ENCODE assay signal across 11 mouse cellular contexts in genomic region chr7:28180890-28181289, GRCm38 (mm10). TPM values are rescaled to one million over a fixed set of nuclear protein-coding genes. Genes with fewer than 3 reads are reported as not detected.
DNase-seq lines count a peak whose midpoint lies in the region; ATAC-seq and TF ChIP-seq lines count a peak whose summit lies in the region.
"Had no signal": no experiment of that assay in that cellular context is flagged by ENCODE, and none has a peak within 500 bp of the region (broad histone marks: within the 10 kb centered on the region; RNA-seq: fewer than 3 reads in every experiment).

No protein-coding gene starts in this region.

- TF ChIP-seq CTCF in kidney, postnatal 0 days (IDR thresholded peaks at IDR 0.05; ENCODE audit: low read depth), result no peak
- no peak for TF ChIP-seq CTCF in embryonic fibroblast, embryonic 13.5 days (IDR thresholded peaks at IDR 0.05; ENCODE audit: borderline replicate concordance, insufficient read depth, low read length)

- no peaks in the 10 kb centered on the region for H3K9me3 ChIP-seq in kidney, postnatal 0 days (replicated peaks; ENCODE audit: low read length)
- H3K9me3 ChIP-seq in limb, embryonic 10.5 days (replicated peaks), result no peaks in the 10 kb centered on the region
- H3K9me3 ChIP-seq in neural tube, embryonic 13.5 days, result no peaks in the 10 kb centered on the region
- H3K9me3 ChIP-seq: megakaryocyte, embryonic 14.5 days had no signal

- no peak for TF ChIP-seq POLR2A in embryonic fibroblast, embryonic 13.5 days (IDR thresholded peaks at IDR 0.05; ENCODE audit: low read depth, low read length)

- no peak for ATAC-seq in kidney, postnatal 0 days (replicated peaks; ENCODE audit: low FRiP score, low read depth)
- ATAC-seq in neural tube, embryonic 13.5 days (ENCODE audit: low read depth), result no peak

- peak overlapping the region; percentile 96; the same call in 1 of the 2 replicates for H3K9ac ChIP-seq in kidney, postnatal 0 days (ENCODE audit: low read depth, low read length)
- H3K9ac ChIP-seq in neural tube, embryonic 13.5 days, result peak overlapping the region; percentile 93

- H3K27ac ChIP-seq in kidney, postnatal 0 days, result no peak overlapping the region
- H3K27ac ChIP-seq in embryonic fibroblast, embryonic 13.5 days (ENCODE audit: insufficient read depth, low read length), result 0 out of 2 replicates have a peak overlapping the region, but pooled peaks have one; percentile 4
- H3K27ac ChIP-seq in limb, embryonic 10.5 days, result peak overlapping the region; percentile 99; the same call in 1 of the 2 replicates
- H3K27ac ChIP-seq in neural tube, embryonic 13.5 days (replicated peaks), result no peak overlapping the region

- H3K4me3 ChIP-seq in kidney, postnatal 0 days (replicated peaks; ENCODE audit: low read depth, low read length), result peak overlapping the region; percentile 98
- H3K4me3 ChIP-seq in embryonic fibroblast, embryonic 13.5 days (ENCODE audit: insufficient read depth, low read length), result peak overlapping the region; percentile 67; the same call in 1 of the 2 replicates
- H3K4me3 ChIP-seq in limb, embryonic 10.5 days, result peak overlapping the region; percentile 95
- peak overlapping the region; percentile 98 for H3K4me3 ChIP-seq in neural tube, embryonic 13.5 days

- H3K36me3 ChIP-seq in kidney, postnatal 0 days (ENCODE audit: insufficient read depth, low read length), result peaks cover 62% of the 10 kb centered on the region
- peaks cover 85% of the 10 kb centered on the region for H3K36me3 ChIP-seq in limb, embryonic 10.5 days
- peaks cover 74% of the 10 kb centered on the region for H3K36me3 ChIP-seq in neural tube, embryonic 13.5 days

- no peak for DNase-seq in kidney, postnatal 0 days (ENCODE audit: low spot score)
- no peak for DNase-seq in kidney, postnatal 14 days
- no peak for DNase-seq in limb, embryonic 10.5 days (ENCODE audit: low spot score)
- DNase-seq in right cerebral cortex, adult 2 months (ENCODE audit: low spot score in 2 of 2), result no peak
- DNase-seq in kidney, postnatal 36 days, result no peak
- no peak for DNase-seq in gastrocnemius, adult 18-20 months (ENCODE audit: low spot score)
- DNase-seq: thymus, postnatal 4 days had no signal

- 59% methylated on average over 5 of the region's 5 CpGs for WGBS in kidney, postnatal 0 days
- WGBS in limb, embryonic 10.5 days, result 93% methylated on average over 5 of the region's 5 CpGs
- WGBS in neural tube, embryonic 13.5 days, result 82% methylated on average over 5 of the region's 5 CpGs

- H3K4me2 ChIP-seq in kidney, postnatal 0 days (ENCODE audit: low read length), result peak overlapping the region; percentile 85
- H3K4me2 ChIP-seq in neural tube, embryonic 13.5 days, result peak overlapping the region; percentile 89

- no peaks in the 10 kb centered on the region for H3K4me1 ChIP-seq in kidney, postnatal 0 days (replicated peaks; ENCODE audit: insufficient read depth, low read length)
- peaks cover 2% of the 10 kb centered on the region; the same call in 1 of the 2 replicates for H3K4me1 ChIP-seq in embryonic fibroblast, embryonic 13.5 days (ENCODE audit: control insufficient read depth, insufficient read depth, low read length)
- peaks cover 16% of the 10 kb centered on the region for H3K4me1 ChIP-seq in limb, embryonic 10.5 days
- peaks cover 20% of the 10 kb centered on the region for H3K4me1 ChIP-seq in neural tube, embryonic 13.5 days (replicated peaks)

- H3K27me3 ChIP-seq in kidney, postnatal 0 days (ENCODE audit: insufficient read depth, low read length), result no peaks in the 10 kb centered on the region
- no peaks in the 10 kb centered on the region for H3K27me3 ChIP-seq in limb, embryonic 10.5 days (ENCODE audit: low read depth, poor library complexity, severe bottlenecking)
- H3K27me3 ChIP-seq in neural tube, embryonic 13.5 days, result no peaks in the 10 kb centered on the region
- H3K27me3 ChIP-seq: megakaryocyte, embryonic 14.5 days had no signal

RNA-seq across cellular contexts. Expression of gene Dyrk1b, which starts 1.6 kb away (rescaled TPM):
- 13.1 and 15.0 TPM in 2 replicates for polyA plus RNA-seq in kidney, postnatal 0 days (2015; fragmentation: Nextera tagmentation; extraction: Ambion mirVana)
- polyA plus RNA-seq in embryonic fibroblast, embryonic 13.5 days (2011; ENCODE audit: insufficient read length, low read depth, missing spikeins), result 12.9 and 15.1 TPM in 2 replicates
- 13.4 and 21.0 TPM in 2 replicates for polyA plus RNA-seq in limb, embryonic 10.5 days (2016; fragmentation: Nextera tagmentation; extraction: Ambion mirVana)
- 15.6 and 16.0 TPM in 2 replicates for polyA plus RNA-seq in neural tube, embryonic 13.5 days (2015; fragmentation: Nextera tagmentation; extraction: Ambion mirVana)
- total RNA-seq in gastrocnemius, adult 18-20 months (2021), result 10 to 100 TPM; 48.1 to 84.1 TPM

RNA-seq across cellular contexts. Expression of gene Fbl, which starts 11.4 kb away (rescaled TPM):
- 111 and 114 TPM in 2 replicates for polyA plus RNA-seq in kidney, postnatal 0 days (2015; fragmentation: Nextera tagmentation; extraction: Ambion mirVana)
- 148 and 168 TPM in 2 replicates for polyA plus RNA-seq in embryonic fibroblast, embryonic 13.5 days (2011; ENCODE audit: insufficient read length, low read depth, missing spikeins)
- 166 and 214 TPM in 2 replicates for polyA plus RNA-seq in limb, embryonic 10.5 days (2016; fragmentation: Nextera tagmentation; extraction: Ambion mirVana)
- polyA plus RNA-seq in neural tube, embryonic 13.5 days (2015; fragmentation: Nextera tagmentation; extraction: Ambion mirVana), result 81.3 and 97.9 TPM in 2 replicates
- total RNA-seq in gastrocnemius, adult 18-20 months (2021), result 10 to 100 TPM; 21.8 to 23.0 TPM

RNA-seq across cellular contexts. Expression of gene 9530053A07Rik, which starts 51.6 kb away (rescaled TPM):
- polyA plus RNA-seq in kidney, postnatal 0 days (2015; fragmentation: Nextera tagmentation; extraction: Ambion mirVana), result 0.08 TPM in 2 replicates
- polyA plus RNA-seq in embryonic fibroblast, embryonic 13.5 days (2011; ENCODE audit: insufficient read length, low read depth, missing spikeins), result 0.08 TPM in 1 of 2 replicates, not detected in the other
- polyA plus RNA-seq in limb, embryonic 10.5 days (2016; fragmentation: Nextera tagmentation; extraction: Ambion mirVana), result 0.01 TPM in 1 of 2 replicates, not detected in the other
- 0.06 and 0.07 TPM in 2 replicates for polyA plus RNA-seq in neural tube, embryonic 13.5 days (2015; fragmentation: Nextera tagmentation; extraction: Ambion mirVana)
- total RNA-seq in gastrocnemius, adult 18-20 months (2021), result not detected
- total RNA-seq: MEL had no signal

Comparison
In these comparisons a context has a peak if more than half of its experiments do, and no peak if none do; other contexts are left out.
1. H3K27ac ChIP-seq: peak in embryonic fibroblast, embryonic 13.5 days (single experiment) and limb, embryonic 10.5 days (single experiment); none in kidney, postnatal 0 days (single experiment) and neural tube, embryonic 13.5 days (single experiment).
2. Peak in every context shown above with its lines, with median percentiles within 50 percentile points of each other: H3K4me3 ChIP-seq.